Mouse (Mus musculus) CH12.LX (cell line): ENCODE measurements around the gene Mapk6. TPM values are rescaled to one million over a fixed set of nuclear protein-coding genes. Genes with fewer than 3 reads are reported as not detected.

Experiments
- DNase-seq: peaks from one replicate; pipeline ENCODE4 v3.0.0-alpha.2; 2013; ENCODE audit errors: extremely low read depth
- H3K27ac ChIP-seq: 2 replicates; pipeline ENCODE4 v1.5.1; 2012; ENCODE audit warnings: low read depth, mild to moderate bottlenecking, control low read depth, moderate library complexity; ENCODE audit not compliant: insufficient read depth
- H3K27me3 ChIP-seq: replicated peaks from 2 replicates; pipeline ENCODE3; 2012; ENCODE audit warnings: inconsistent platforms
- H3K36me3 ChIP-seq, 2 experiments: replicated peaks in 1 of 2; 2 replicates each; pipeline versions ENCODE3 to v1.6.1; 2012; ENCODE audit warnings: inconsistent platforms in 1 of 2, low read length in 1 of 2, mild to moderate bottlenecking in 1 of 2, mixed read lengths in 1 of 2, moderate library complexity in 1 of 2; ENCODE audit not compliant: control insufficient read depth in 1 of 2, insufficient read depth in 1 of 2
- H3K4me1 ChIP-seq, 2 experiments: 2 replicates each; pipeline ENCODE4 v1.6.1; 2012; ENCODE audit warnings: inconsistent platforms in 1 of 2, moderate library complexity in 1 of 2; ENCODE audit not compliant: insufficient read depth in 2 of 2, control insufficient read depth in 1 of 2
- H3K4me2 ChIP-seq: 2 replicates; pipeline ENCODE4 v1.6.1; 2012; ENCODE audit warnings: low read depth, mild to moderate bottlenecking, control low read depth; ENCODE audit not compliant: poor library complexity, insufficient read depth, severe bottlenecking
- H3K4me3 ChIP-seq, 3 experiments: fragments of 150-350 bp in 1 of 3; sonication (generic) in 1 of 3; replicated peaks in 1 of 3; 2 replicates each; pipeline versions ENCODE3 to v1.5.1; 2011 to 2012; ENCODE audit warnings: low read depth in 2 of 3, low read length in 2 of 3, mild to moderate bottlenecking in 2 of 3, moderate library complexity in 2 of 3, control low read depth in 1 of 3, improper control_type of control experiment in 1 of 3, inconsistent platforms in 1 of 3, mixed read lengths in 1 of 3; ENCODE audit not compliant: poor library complexity in 1 of 3
- H3K79me2 ChIP-seq: replicated peaks from 2 replicates; pipeline ENCODE4 v1.6.1; 2012; ENCODE audit warnings: mild to moderate bottlenecking, moderate library complexity; ENCODE audit not compliant: control insufficient read depth, poor library complexity, insufficient read depth, severe bottlenecking; ENCODE audit errors: extremely low read depth
- H3K9ac ChIP-seq: 2 replicates; pipeline ENCODE4 v1.6.1; 2012; ENCODE audit warnings: low read depth, mild to moderate bottlenecking, control low read depth, moderate library complexity; ENCODE audit not compliant: insufficient read depth
- H3K9me3 ChIP-seq: replicated peaks from 2 replicates; pipeline ENCODE3; 2012; ENCODE audit warnings: low read length, inconsistent platforms, mixed read lengths
- BHLHE40 ChIP-seq: IDR thresholded peaks from 2 replicates; pipeline ENCODE4 v1.6.1; 2011; ENCODE audit warnings: mild to moderate bottlenecking, low read depth, low read length, improper control_type of control experiment
- CHD2 ChIP-seq: IDR thresholded peaks from 2 replicates; pipeline ENCODE4 v1.6.1; 2011; ENCODE audit warnings: low read length, improper control_type of control experiment
- ELF1 ChIP-seq: IDR thresholded peaks from 2 replicates; pipeline ENCODE4 v1.6.1; 2014; ENCODE audit warnings: low read depth, mild to moderate bottlenecking, inconsistent platforms, low read length, improper control_type of control experiment
- GABPA ChIP-seq: IDR thresholded peaks from 2 replicates; pipeline ENCODE4 v1.6.1; 2012; ENCODE audit warnings: low read depth, low read length, improper control_type of control experiment, inconsistent platforms; ENCODE audit not compliant: insufficient replicate concordance
- HCFC1 ChIP-seq: IDR thresholded peaks from 2 replicates; pipeline ENCODE4 v1.6.1; 2012; ENCODE audit warnings: low read depth, mild to moderate bottlenecking, inconsistent platforms, low read length, improper control_type of control experiment
- JUND ChIP-seq: conservative IDR thresholded peaks from 2 replicates; pipeline ENCODE4 v1.6.1; 2011; ENCODE audit warnings: low read depth, low read length, improper control_type of control experiment
- MAFK ChIP-seq: IDR thresholded peaks from 2 replicates; pipeline ENCODE4 v1.6.1; 2011; ENCODE audit warnings: low read length, improper control_type of control experiment; ENCODE audit not compliant: insufficient replicate concordance
- MAX ChIP-seq: IDR thresholded peaks from 2 replicates; pipeline ENCODE4 v1.6.1; 2011; ENCODE audit warnings: low read length, improper control_type of control experiment
- MAZ ChIP-seq: IDR thresholded peaks from 2 replicates; pipeline ENCODE4 v1.6.1; 2012; ENCODE audit warnings: low read depth, mild to moderate bottlenecking, inconsistent platforms, low read length, improper control_type of control experiment, moderate library complexity
- MYC ChIP-seq: IDR thresholded peaks from 2 replicates; pipeline ENCODE4 v1.6.1; 2011; ENCODE audit warnings: low read depth, mild to moderate bottlenecking, improper control_type of control experiment, low read length
- NRF1 ChIP-seq: IDR thresholded peaks from 2 replicates; pipeline ENCODE4 v1.6.1; 2014; ENCODE audit warnings: low read depth, mild to moderate bottlenecking, inconsistent platforms, low read length, improper control_type of control experiment, moderate library complexity
- PAX5 ChIP-seq: IDR thresholded peaks from 2 replicates; pipeline ENCODE4 v1.6.1; 2012; ENCODE audit warnings: low read length, inconsistent platforms, mixed read lengths
- POLR2A ChIP-seq: IDR thresholded peaks from 2 replicates; pipeline ENCODE4 v1.6.1; 2011; ENCODE audit warnings: low read depth, mild to moderate bottlenecking, improper control_type of control experiment, low read length
- RAD21 ChIP-seq: IDR thresholded peaks from 2 replicates; pipeline ENCODE4 v1.6.1; 2011; ENCODE audit warnings: low read depth, mild to moderate bottlenecking, low read length, improper control_type of control experiment, moderate library complexity
- RCOR1 ChIP-seq: conservative IDR thresholded peaks from 2 replicates; pipeline ENCODE4 v1.6.1; 2012; ENCODE audit warnings: low read depth, mild to moderate bottlenecking, inconsistent platforms, low read length, improper control_type of control experiment
- SIN3A ChIP-seq: IDR thresholded peaks from 2 replicates; pipeline ENCODE4 v1.6.1; 2012; ENCODE audit warnings: low read length, improper control_type of control experiment, inconsistent platforms
- SMC3 ChIP-seq: IDR thresholded peaks from 2 replicates; pipeline ENCODE4 v1.6.1; 2011; ENCODE audit warnings: low read depth, low read length, improper control_type of control experiment
- TBP ChIP-seq: conservative IDR thresholded peaks from 2 replicates; pipeline ENCODE4 v1.6.1; 2011; ENCODE audit warnings: low read depth, low read length, improper control_type of control experiment
- TCF12 ChIP-seq: IDR thresholded peaks from 2 replicates; pipeline ENCODE4 v1.6.1; 2014; ENCODE audit warnings: low read depth, mild to moderate bottlenecking, inconsistent platforms, low read length, improper control_type of control experiment
- UBTF ChIP-seq: IDR thresholded peaks from 2 replicates; pipeline ENCODE4 v1.6.1; 2012; ENCODE audit warnings: low read depth, mild to moderate bottlenecking, inconsistent platforms, low read length, improper control_type of control experiment, moderate library complexity
- USF1 ChIP-seq: IDR thresholded peaks from 2 replicates; pipeline ENCODE4 v1.6.1; 2014; ENCODE audit warnings: low read depth, mild to moderate bottlenecking, inconsistent platforms, low read length, improper control_type of control experiment
- USF2 ChIP-seq: conservative IDR thresholded peaks from 2 replicates; pipeline ENCODE4 v1.6.1; 2011; ENCODE audit warnings: low read depth, low read length, improper control_type of control experiment
- ZMIZ1 ChIP-seq: IDR thresholded peaks from 2 replicates; pipeline ENCODE4 v1.6.1; 2012; ENCODE audit warnings: low read depth, mild to moderate bottlenecking, inconsistent platforms, low read length, improper control_type of control experiment
- dilution Hi-C: fragments of 300-500 bp; cut with MboI; formaldehyde crosslinking; loops from 2 replicates; pipeline ENCODE4 v1.14.3; 2020; ENCODE audit warnings: low sequenced_read_pairs; ENCODE audit not compliant: extremely low pct_unique_long_range_greater_than_20kb, extremely low pct_ligation_motif_present
- in situ Hi-C: fragments of 300-500 bp; cut with MboI; formaldehyde crosslinking; loops from 3 replicates; pipeline ENCODE4 v1.14.3; 2019; ENCODE audit warnings: low sequenced_read_pairs, low pct_ligation_motif_present, low pct_unique_long_range_greater_than_20kb, mixed read lengths
- polyA plus RNA-seq: library from polyadenylated mRNA; unstranded; fragments of >175 nt; gene quantifications from 2 replicates; pipeline ENCODE4 v1.2.1, GENCODE M21; 2012; ENCODE audit warnings: low read depth; ENCODE audit not compliant: insufficient read length
- total RNA-seq, 2 experiments: library from RNA; depleted of rRNA; stranded (reverse); fragments of 300-350 nt in 1 of 2; fragments of >200 nt in 1 of 2; gene quantifications; 2 replicates each; pipeline ENCODE4 v1.2.3; 2012 to 2014

Gene Mapk6
- total and polyA plus RNA-seq, 3 experiments = 23.3 to 62.2 (median 34.2) TPM

DNA sequence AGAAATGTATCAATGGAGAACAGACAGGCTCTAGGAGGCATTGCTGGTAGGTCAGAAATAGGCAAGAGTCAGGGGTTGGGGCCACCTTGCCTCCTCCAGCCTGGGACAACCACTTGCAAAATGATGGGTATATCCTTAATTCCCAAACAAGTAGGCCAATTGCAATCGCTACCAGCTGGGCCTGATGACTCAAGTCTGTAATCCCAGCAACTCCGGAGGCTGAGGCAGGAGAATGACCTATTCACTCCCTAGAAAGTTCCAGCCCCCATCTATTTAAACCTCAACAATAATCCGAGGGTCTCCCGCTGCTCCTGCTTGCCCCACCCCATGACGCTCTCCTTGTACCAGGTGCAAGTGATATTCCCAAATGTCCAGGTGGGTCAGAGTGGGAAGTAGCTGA is 62.3 kb downstream of the Mapk6 start, which contains the start of gene Bcl2l10:
Gene Bcl2l10 (plus strand): TSS at position 301 of the 400 bp plus-strand sequence.
- H3K4me2 ChIP-seq = no peak within 1 kb of the TSS
- no peak for DNase-seq
- dilution Hi-C loops (no loop called here), in situ Hi-C loops (no loop called here)
- H3K36me3 ChIP-seq = peaks cover 0 to 6% of the 10 kb centered on the region in 2 experiments
- no peaks in the 10 kb centered on the region for H3K79me2 ChIP-seq
- H3K27me3 ChIP-seq = no peaks in the 10 kb centered on the region
- no peak within 1 kb of the TSS for H3K9ac ChIP-seq
- H3K27ac ChIP-seq = no peak within 1 kb of the TSS
- no peaks in the 10 kb centered on the region for H3K4me1 ChIP-seq
- no peaks in the 10 kb centered on the region for H3K9me3 ChIP-seq
- H3K4me3 ChIP-seq = no peak within 1 kb of the TSS
- no peak for TF ChIP-seq SIN3A
- TF ChIP-seq TBP = no peak
- no peak for TF ChIP-seq UBTF
- TF ChIP-seq RAD21 = no peak
- TF ChIP-seq NRF1 = no peak
- no peak for TF ChIP-seq ZMIZ1
- TF ChIP-seq BHLHE40 = no peak
- no peak for TF ChIP-seq RCOR1
- no peak for TF ChIP-seq MAFK
- TF ChIP-seq GABPA = no peak
- TF ChIP-seq ELF1 = no peak
- TF ChIP-seq USF2 = no peak
- TF ChIP-seq TCF12 = no peak

DNA sequence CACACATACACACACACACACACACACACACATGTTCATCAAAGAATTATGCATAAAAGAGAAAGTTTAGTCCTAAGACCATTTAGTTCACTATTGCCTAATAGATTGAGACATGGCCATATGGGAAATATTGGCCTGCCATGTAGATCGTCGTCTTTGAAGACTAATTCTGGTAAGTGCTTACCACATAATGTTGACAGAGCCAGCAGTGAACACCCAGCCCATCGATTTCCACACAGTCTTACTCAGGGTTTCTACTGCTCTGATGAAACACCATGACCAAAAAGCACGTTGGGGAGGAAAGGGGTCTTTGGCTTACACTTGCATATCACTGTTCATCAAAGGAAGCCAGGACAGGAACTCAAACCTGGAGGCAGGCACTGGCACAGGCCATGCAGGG is 67.4 kb downstream of the Mapk6 start:
- DNase-seq = no peak
- TF ChIP-seq CHD2 = no peak
- TF ChIP-seq PAX5 = no peak
- TF ChIP-seq MAFK = no peak
- in situ Hi-C loops = no loop called here
- H3K36me3 ChIP-seq = peaks cover 6 to 18% of the 10 kb centered on the region in 2 experiments
- H3K9me3 ChIP-seq = no peaks in the 10 kb centered on the region
- H3K9ac ChIP-seq = no peak overlapping the region
- no peaks in the 10 kb centered on the region for H3K27me3 ChIP-seq
- no peak overlapping the region for H3K27ac ChIP-seq
- H3K4me3 ChIP-seq = no peak overlapping the region
- dilution Hi-C loops = no loop called here
- no peak overlapping the region for H3K4me2 ChIP-seq
- H3K4me1 ChIP-seq = peaks cover 4 to 5% of the 10 kb centered on the region in 2 experiments; a peak in 2 of 4 replicates
- no peaks in the 10 kb centered on the region for H3K79me2 ChIP-seq

- no peak overlapping the region for H3K27ac ChIP-seq
- dilution Hi-C loops = no loop called here
- TF ChIP-seq MAZ (no peak), JUND (no peak), RAD21 (no peak), HCFC1 (no peak), RCOR1 (no peak), USF1 (no peak), PAX5 (no peak), MAX (no peak), MYC (no peak), CHD2 (no peak), USF2 (no peak), UBTF (no peak), BHLHE40 (no peak), POLR2A (no peak), SMC3 (no peak)
- no peak overlapping the region for H3K4me3 ChIP-seq
- H3K27me3 ChIP-seq = no peaks in the 10 kb centered on the region
- no peaks in the 10 kb centered on the region for H3K9me3 ChIP-seq
- H3K4me1 ChIP-seq = peaks cover 17 to 23% of the 10 kb centered on the region in 2 experiments
- H3K9ac ChIP-seq = no peak overlapping the region
- DNase-seq = no peak
- in situ Hi-C loops = no loop called here
- no peak overlapping the region for H3K4me2 ChIP-seq
- no peaks in the 10 kb centered on the region for H3K79me2 ChIP-seq
- H3K36me3 ChIP-seq = peaks cover 6 to 21% of the 10 kb centered on the region in 2 experiments
Observed at GRCm38 (mm10) chr9:75338016-75338415, 71.8 kb downstream of the Mapk6 start.
